Mouse (Mus musculus): ENCODE measurements around the gene Zfp51. TPM values are rescaled to one million over a fixed set of nuclear protein-coding genes. Genes with fewer than 3 reads are reported as not detected.
"Not testable (repeated sequence)": the region's sequence is repeated elsewhere in the genome, so short reads cannot be mapped to it uniquely, and the experiment has no call there.

Gene Zfp51
- polyA plus RNA-seq (2015; fragmentation: Nextera tagmentation; extraction: Ambion mirVana), result 15.3 and 15.8 TPM in 2 replicates

DNA sequence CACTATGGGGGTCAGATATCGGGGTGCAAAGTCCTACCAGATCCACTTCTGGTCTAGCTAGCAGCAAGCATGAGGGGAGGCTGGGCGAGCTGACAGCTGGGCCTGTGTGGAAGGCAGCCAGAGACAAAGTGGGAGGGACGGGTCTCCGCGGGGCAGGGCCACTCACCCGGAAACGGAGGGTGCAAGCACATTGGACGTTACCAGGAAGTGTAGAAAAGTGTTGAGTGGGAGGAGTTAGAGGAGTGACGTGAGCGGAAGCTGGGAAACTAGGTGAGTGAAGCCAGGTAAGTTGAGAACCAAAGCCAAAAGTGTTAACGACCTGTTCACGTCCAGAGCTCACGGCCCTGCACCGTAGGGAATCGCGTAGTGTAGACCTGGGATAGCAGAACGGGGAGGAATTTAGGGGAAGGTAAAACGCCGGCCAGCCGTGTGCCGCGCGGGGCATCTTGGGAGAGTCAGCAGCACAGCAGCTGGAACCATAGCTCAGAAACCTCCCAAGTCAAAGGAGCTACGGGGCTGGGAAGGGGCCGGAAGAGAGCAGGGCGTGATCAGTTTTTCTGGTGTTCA, at the start of gene Zfp51:
Gene Zfp51, plus strand, starts transcription at position 237 of the 567 bp plus-strand sequence.
- H3K27ac ChIP-seq, result peak within 1 kb of the TSS; percentile 97
- H3K36me3 ChIP-seq, result 0 out of 2 replicates have a peak, but pooled peaks cover 5% of the 10 kb centered on the region
- H3K9ac ChIP-seq, result peak within 1 kb of the TSS; percentile 50
- peak within 1 kb of the TSS; percentile 73 for H3K4me2 ChIP-seq
- 0% methylated on average over 26 of the region's 26 CpGs for WGBS
- H3K4me1 ChIP-seq, result peaks cover 13% of the 10 kb centered on the region; the same call in 1 of the 2 replicates
- peak; percentile 100 for ATAC-seq (ENCODE audit: borderline replicate concordance, extremely low read depth, low FRiP score, low TSS enrichment)
- H3K4me3 ChIP-seq, result peak within 1 kb of the TSS; percentile 70
- H3K9me3 ChIP-seq, result no peaks in the 10 kb centered on the region
- no peaks in the 10 kb centered on the region for H3K27me3 ChIP-seq

DNA sequence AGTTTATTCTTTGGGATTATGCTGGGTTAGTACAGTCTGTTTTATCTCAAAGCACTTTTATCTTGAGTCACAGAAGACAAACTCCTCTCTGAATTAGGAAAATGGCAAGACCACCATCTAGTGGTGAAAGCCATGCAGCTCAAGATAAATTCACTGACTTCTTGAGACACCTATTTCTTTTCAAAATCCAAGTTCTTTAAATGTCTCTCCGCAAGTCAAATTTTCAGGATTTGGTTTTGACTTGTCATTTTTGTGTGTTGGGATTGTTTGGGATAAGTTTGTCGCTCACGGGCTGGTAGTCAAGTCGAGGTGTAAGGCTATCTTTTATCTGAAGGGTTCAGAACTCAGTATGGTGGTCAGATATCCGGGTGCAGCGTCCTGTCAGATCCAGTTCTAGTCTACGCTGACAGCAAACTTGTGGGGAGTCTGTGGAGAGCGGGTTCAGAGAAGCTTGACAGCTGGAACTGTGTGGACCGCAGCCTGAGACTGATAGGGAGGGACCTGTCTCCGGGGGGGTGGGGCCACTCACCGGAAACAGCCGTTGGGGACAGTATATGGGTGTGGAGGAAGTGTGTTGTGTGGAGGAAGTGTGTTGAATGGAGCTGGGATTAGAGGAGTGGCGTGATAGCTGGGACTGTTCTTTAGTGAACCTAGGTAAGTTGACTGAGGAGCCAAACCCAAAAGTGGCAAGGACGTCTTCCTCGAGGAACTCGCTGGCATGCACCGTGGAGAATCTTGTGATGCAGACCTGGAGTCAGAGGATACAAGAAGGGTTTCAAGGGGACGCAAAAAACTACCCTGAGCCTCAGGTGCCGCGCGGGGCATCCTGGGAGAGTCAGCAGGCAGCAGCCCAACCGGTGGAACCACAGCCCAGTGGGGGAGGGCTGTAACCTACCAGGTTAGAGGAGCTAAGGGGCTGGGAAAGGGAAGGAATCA, 27.2 kb upstream of the Zfp51 start, which contains the start of gene Zfp54:
Gene Zfp54, plus strand, starts transcription at position 564 of the 936 bp plus-strand sequence.
- H3K9me3 ChIP-seq, result no peaks in the 10 kb centered on the region
- no peaks in the 10 kb centered on the region for H3K27me3 ChIP-seq
- ATAC-seq (ENCODE audit: borderline replicate concordance, extremely low read depth, low FRiP score, low TSS enrichment), result peak; percentile 100
- peak within 1 kb of the TSS; percentile 88 for H3K27ac ChIP-seq
- peak within 1 kb of the TSS; percentile 93 for H3K4me2 ChIP-seq
- WGBS, result under 1% methylated on average over 22 of the region's 22 CpGs
- H3K36me3 ChIP-seq, result no peaks in the 10 kb centered on the region
- peaks cover 9% of the 10 kb centered on the region; the same call in 1 of the 2 replicates for H3K4me1 ChIP-seq
- peak within 1 kb of the TSS; percentile 52 for H3K4me3 ChIP-seq
- peak within 1 kb of the TSS; percentile 54 for H3K9ac ChIP-seq

DNA sequence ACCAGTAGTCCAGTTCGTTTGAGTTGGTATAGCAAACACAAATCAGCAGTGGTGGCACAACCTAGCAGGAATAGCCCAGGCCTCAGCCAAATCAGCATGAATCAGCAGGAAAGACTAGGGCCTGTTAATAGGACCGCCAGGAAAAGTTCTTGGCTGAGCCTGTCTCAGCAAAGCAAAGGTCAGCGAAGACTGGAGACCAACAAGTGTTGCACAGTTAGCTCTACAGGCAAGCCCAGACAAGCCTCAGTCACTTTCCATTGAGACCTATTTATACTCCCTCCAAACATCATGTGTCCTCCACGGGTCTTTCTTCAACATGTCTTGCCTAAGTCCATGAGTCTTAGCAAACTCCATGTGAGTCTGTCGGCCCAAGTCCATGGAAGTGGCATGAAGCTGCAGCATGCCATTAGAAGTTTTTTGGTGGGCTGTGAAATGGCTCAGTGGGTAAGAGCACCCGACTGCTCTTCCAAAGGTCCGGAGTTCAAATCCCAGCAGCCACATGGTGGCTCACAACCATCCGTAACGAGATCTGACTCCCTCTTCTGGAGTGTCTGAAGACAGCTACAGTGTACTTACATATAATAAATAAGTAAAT, 11.3 kb upstream of the Zfp51 start:
- H3K4me3 ChIP-seq; H3K27ac ChIP-seq; ATAC-seq (ENCODE audit: borderline replicate concordance, extremely low read depth, low FRiP score, low TSS enrichment); H3K36me3 ChIP-seq; H3K4me2 ChIP-seq; H3K27me3 ChIP-seq; H3K9ac ChIP-seq; H3K4me1 ChIP-seq; H3K9me3 ChIP-seq: not testable (repeated sequence)
- WGBS, result 70% methylated on average over 9 of the region's 9 CpGs

DNA sequence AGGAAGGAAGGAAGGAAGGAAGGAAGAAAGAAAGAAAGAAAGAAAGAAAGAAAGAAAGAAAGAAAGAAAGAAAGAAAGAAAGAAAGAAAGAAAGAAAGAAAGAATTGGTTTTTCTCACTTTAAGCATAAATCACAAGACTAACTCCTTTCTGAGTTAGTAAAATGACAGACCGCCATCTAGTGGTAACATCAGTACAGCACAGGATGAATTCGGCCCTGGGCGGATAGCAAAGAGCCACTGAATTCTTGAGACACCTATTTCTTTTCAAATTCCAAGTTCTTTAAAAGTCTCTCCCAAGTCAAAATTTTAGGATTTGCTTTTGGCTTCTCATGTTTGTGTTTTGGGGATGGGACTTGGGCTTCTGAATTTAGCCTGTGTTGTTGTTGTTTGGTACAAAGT, 505 bp upstream of the Zfp51 start:
- Histone ChIP-seq H3K4me1 (peaks cover 13% of the 10 kb centered on the region; the same call in 1 of the 2 replicates), H3K4me3 (peak overlapping the region; percentile 70), H3K27me3 (no peaks in the 10 kb centered on the region), H3K27ac (peak overlapping the region; percentile 97), H3K9me3 (no peaks in the 10 kb centered on the region), H3K4me2 (peak overlapping the region; percentile 73), H3K36me3 (0 out of 2 replicates have a peak, but pooled peaks cover 5% of the 10 kb centered on the region), H3K9ac (peak overlapping the region; percentile 50)
- ATAC-seq (ENCODE audit: borderline replicate concordance, extremely low read depth, low FRiP score, low TSS enrichment), result peak; percentile 76
- 0% methylated on average over 3 of the region's 3 CpGs for WGBS

DNA sequence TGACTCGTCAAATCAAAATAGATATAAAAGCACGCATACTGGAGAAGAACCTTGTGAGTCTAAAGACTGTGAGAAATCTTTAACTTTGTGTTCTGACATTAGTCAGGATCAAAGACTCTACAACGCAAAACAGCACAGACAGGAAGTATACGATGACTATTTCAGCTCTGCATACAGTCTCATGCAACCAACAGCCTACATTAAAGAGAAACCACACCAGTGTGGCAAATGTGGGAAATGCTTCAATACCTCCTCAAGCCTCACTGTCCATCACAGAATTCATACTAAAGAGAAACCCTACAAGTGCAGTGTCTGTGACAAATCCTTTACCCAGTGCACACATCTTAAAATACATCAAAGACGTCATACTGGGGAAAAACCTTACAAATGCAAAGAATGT, 13.4 kb downstream of the Zfp51 start:
- 87% methylated on average over 5 of the region's 5 CpGs for WGBS

DNA sequence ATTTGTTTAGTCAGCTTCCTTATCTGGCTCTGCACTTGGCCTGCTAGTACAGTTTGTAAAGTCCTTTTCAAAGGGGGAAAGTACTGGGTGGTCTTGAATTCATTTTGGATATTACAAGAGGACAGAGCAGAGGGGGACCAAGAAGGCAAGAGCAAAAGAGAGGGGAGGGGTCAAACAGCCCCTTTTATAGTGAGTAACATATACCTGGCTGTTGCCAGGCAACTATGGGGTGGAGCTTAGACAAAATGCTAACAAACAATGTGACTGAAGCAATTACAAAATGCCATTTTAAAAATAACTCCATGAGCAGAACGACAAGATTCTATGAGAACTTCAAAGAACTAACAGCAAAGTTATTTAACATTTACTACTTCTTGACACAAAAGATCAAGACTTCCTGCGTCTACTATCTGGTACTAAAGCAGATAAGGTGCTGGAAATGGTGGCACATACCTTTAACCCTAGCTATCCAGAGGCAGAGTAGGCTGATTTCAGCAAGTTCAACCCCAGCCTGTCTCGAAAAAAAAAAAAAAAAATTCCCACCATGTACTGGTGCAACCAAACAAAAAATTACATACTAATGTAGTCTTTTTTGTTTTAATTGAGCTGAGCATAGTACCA, 22.0 kb downstream of the Zfp51 start:
- peaks cover 18% of the 10 kb centered on the region for H3K4me1 ChIP-seq
- no peak for ATAC-seq (ENCODE audit: borderline replicate concordance, extremely low read depth, low FRiP score, low TSS enrichment)
- H3K36me3 ChIP-seq, result no peaks in the 10 kb centered on the region
- H3K27ac ChIP-seq, result peak overlapping the region; percentile 77
- no peak overlapping the region for H3K4me3 ChIP-seq
- WGBS, result 33% methylated on average over 3 of the region's 3 CpGs
- no peak overlapping the region for H3K9ac ChIP-seq
- no peak overlapping the region for H3K4me2 ChIP-seq
- no peaks in the 10 kb centered on the region for H3K27me3 ChIP-seq
- no peaks in the 10 kb centered on the region for H3K9me3 ChIP-seq

More for the DNA sequence above, 13.4 kb downstream of the Zfp51 start:
- Histone ChIP-seq H3K4me2 (no peak overlapping the region), H3K9me3 (no peaks in the 10 kb centered on the region), H3K4me1 (no peaks in the 10 kb centered on the region), H3K27ac (no peak overlapping the region), H3K9ac (no peak overlapping the region), H3K36me3 (peaks cover 40% of the 10 kb centered on the region), H3K4me3 (no peak overlapping the region), H3K27me3 (no peaks in the 10 kb centered on the region)
- no peak for ATAC-seq (ENCODE audit: borderline replicate concordance, extremely low read depth, low FRiP score, low TSS enrichment)

DNA sequence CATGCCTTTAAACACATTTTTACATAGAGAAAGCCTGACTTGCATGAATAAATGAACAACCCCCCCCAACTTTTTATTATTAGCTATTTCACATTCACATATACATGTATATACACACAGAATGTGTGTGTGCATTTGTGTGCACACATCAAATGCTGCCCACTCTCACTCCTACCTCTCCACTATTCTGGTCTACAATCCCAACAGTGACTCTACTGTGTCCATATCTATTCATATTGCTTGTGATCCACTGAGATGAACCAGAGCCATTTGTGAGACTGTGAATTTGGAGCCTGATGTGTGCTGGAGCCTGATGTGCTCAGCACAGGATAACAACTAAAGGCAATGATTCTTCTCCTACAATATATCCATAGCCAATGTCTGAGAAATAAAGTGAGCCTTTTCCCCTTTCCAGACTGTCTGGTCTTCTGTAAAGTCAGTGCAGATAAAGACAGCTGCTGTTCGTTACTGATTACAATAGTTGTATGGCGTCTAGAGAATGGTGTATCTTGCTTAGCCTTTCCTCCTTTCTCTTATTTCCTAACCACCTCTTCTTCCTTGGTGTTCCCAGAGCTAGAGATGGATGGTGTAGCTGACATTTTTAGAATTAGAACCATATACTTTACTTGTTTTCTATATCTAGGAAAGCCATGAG, 22.6 kb downstream of the Zfp51 start:
- WGBS, result 44% methylated on average over 2 of the region's 2 CpGs
- ATAC-seq (ENCODE audit: borderline replicate concordance, extremely low read depth, low FRiP score, low TSS enrichment), result 0 out of 2 replicates have a peak, but pooled peaks have one; percentile 12

DNA sequence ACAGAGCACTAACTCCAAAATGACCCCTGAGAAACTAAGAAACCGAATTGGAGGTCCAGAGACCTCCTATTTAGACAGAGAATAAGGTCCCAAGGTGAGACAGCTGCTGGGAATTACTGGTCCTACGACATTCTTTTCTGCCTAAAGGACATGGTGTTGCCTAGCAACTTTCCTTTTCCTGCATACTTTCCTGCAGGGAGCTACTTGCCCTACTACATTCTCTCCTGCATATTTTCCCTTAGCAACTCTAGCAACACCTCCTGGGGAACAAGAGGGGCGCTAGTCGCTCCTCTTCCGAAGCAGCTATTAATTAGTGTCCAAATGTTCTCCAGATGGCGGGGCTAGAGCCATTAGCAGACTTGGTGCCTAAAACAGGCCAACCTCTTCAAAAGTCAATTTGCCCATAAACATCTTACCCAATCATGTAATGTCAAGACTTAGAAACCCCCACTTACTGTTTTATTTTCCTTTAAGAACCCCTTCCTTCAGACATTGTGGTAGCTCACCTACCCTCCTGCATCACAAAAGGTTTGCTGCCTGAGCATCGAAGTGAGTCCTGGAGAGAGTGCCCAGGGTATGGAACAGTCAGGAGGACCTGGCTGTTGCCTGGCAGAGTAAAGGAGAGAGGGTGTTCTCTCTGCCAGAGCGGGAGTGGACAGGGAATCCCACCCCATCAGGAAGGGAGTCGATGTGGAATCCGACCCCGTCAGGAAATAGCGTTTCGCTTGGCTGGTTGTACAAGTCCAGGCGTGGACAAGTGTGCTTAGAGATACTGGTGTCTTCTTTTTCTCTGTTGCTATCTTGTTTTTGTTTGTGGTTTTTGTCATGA, 23.4 kb downstream of the Zfp51 start:
- WGBS, result 28% methylated on average over 14 of the region's 14 CpGs
- ATAC-seq (ENCODE audit: borderline replicate concordance, extremely low read depth, low FRiP score, low TSS enrichment), result peak; percentile 88
- Histone ChIP-seq H3K4me3 (no peak overlapping the region), H3K36me3 (no peaks in the 10 kb centered on the region), H3K9me3 (no peaks in the 10 kb centered on the region), H3K9ac (no peak overlapping the region), H3K27me3 (no peaks in the 10 kb centered on the region), H3K4me2 (peak overlapping the region; percentile 33), H3K4me1 (peaks cover 18% of the 10 kb centered on the region), H3K27ac (peak overlapping the region; percentile 88)

More for the DNA sequence above, 22.6 kb downstream of the Zfp51 start:
- Histone ChIP-seq H3K9me3 (no peaks in the 10 kb centered on the region), H3K4me3 (no peak overlapping the region), H3K9ac (no peak overlapping the region), H3K4me1 (peaks cover 18% of the 10 kb centered on the region), H3K27me3 (no peaks in the 10 kb centered on the region), H3K36me3 (no peaks in the 10 kb centered on the region), H3K4me2 (peak overlapping the region; percentile 9; the same call in 1 of the 2 replicates), H3K27ac (peak overlapping the region; percentile 77)

DNA sequence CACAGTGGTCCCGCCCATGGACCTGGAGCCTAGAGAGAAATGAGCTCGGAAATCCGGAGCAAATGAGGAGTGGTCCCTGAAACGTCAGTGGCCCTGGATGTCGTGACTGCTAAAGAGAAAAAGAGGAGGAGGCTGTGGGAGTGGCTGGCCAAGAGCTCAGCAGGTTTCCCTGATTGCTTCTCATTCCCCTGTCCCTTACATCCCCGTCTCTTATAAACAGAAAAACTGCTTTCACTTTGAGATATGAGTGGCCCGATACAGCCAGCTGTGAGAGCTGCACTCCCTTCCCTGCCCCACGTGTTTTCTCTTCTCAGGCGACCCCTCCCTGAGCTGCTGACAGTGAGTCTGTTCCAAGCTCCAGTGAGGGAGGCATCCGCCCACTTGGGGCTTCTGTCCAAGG, 24.6 kb downstream of the Zfp51 start:
- Histone ChIP-seq H3K4me1 (peaks cover 18% of the 10 kb centered on the region), H3K4me2 (peak overlapping the region; percentile 42), H3K4me3 (peak overlapping the region; percentile 24)
- not testable (repeated sequence) for H3K9me3 ChIP-seq; ATAC-seq (ENCODE audit: borderline replicate concordance, extremely low read depth, low FRiP score, low TSS enrichment); H3K27ac ChIP-seq; H3K9ac ChIP-seq; H3K36me3 ChIP-seq; H3K27me3 ChIP-seq
- 7% methylated on average over 10 of the region's 10 CpGs for WGBS

DNA sequence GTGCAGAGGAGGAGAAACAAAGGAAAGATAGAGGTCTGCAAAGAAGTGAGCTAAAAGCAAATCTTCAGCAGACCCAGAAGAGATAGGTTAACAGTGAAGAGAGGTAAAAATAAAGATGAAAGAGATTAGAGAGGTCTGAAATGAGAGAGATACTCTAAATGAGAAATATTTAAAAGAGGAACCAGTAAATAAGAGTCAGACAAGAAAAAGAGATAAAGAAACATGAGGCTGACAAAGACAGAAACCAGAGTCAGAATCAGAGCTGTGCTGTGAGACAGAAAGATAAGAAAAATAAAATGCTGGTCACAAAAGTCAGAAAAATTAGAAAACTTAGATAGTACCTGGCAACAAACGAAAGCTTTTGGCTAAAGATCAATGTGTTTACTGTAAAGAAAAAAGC, 25.1 kb downstream of the Zfp51 start:
- H3K36me3 ChIP-seq; H3K4me3 ChIP-seq; H3K9ac ChIP-seq; H3K4me2 ChIP-seq; ATAC-seq (ENCODE audit: borderline replicate concordance, extremely low read depth, low FRiP score, low TSS enrichment); H3K27me3 ChIP-seq; H3K9me3 ChIP-seq; H3K27ac ChIP-seq: not testable (repeated sequence)
- WGBS, result 87% methylated on average over 1 of the region's 1 CpGs
- H3K4me1 ChIP-seq, result peaks cover 18% of the 10 kb centered on the region

Measured in lung, embryonic 15.5 days (tissue).